Mouse (Mus musculus) MEL-GATA-1-ER (cell line): ENCODE data around the gene Tmod4.
"Not testable (repeated sequence)": the region's sequence is repeated elsewhere in the genome, so short reads cannot be mapped to it uniquely, and the experiment has no call there.

Experiments used
- DNase-seq: peaks from one replicate; pipeline ENCODE4 v3.0.0-alpha.2; 2012; ENCODE audit warnings: low read depth; ENCODE audit errors: extremely low read depth

Tmod4 gene

DNA sequence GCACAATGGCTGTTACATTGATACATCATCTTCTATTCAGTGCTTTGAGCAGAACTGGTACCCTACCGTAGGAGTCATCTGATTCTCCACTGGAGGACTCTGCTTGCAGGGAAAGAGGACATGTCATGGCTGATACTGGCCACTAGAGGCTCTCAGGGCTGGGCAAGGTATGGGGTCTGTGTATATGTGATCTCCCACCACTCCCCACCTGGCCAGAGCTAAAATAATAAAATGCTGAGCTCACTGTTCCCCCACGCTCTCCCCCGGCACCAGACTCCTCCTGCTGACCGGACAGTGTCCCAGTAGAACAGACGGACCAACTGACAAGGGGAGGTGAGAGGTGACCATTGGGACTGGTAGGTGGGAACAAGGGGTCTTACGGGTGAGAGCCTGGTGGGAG is at the start of gene Tmod4:
TSS of gene Tmod4 (plus strand) at position 231 of the 400 bp plus-strand sequence.
- DNase-seq, result no peak

DNA sequence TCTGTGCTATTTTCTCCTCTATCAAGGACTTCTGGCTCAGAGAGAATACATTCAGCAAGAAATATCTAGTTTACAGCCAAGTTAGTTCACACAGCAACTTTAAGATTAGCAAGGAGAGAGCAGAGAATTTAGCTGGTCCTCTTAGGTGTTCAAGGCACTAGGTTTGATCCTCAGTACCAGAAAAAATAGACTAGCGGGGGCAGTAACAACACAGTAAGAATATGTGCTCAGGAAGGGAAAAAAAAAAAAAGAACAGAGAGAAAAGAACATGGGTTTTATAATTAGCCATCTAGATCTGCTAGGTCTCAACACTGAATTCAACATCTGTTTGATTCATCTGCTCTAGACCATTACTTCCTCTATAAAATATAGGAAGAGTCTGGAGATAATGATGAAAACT is 36.2 kb upstream of the Tmod4 start:
- no peak for DNase-seq

DNA sequence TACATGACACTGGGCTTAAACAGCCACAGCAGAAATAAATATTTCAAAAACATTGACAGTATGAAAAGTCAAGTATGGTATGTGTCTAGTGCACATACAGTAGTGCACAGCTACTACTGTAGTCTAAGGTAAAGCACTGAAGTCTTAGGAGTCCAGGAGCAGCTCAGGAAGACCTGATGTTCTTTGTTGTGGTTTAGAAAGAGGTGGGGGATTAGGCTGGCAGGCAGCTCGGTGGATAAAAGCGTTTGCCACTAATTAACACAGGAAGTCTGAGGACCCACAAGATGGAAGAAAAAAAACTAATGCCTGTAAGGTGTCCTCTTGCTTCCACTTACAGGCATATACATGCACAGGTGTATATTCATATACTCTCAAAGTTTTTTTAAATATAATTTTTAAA is 23.4 kb upstream of the Tmod4 start:
- DNase-seq, result no peak

DNA sequence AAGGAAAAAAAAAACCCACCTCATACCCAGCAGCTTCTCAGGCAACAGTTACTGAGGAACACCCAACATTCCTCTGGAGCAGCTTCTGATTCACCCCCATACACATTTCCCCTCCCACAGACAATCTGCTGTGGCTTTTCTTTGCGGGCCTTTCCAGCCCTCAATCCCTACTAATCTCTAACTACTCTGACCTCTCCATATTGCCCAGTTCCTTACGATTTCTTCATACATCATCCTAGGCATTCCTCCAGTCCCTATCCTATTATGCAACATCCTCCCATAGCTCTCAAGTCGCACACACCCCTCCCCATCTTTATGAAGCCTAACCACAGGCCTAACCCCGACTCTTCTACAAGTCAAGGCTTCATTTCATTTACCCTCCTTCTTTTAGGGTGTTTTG is 19.2 kb upstream of the Tmod4 start:
- DNase-seq, result no peak

DNA sequence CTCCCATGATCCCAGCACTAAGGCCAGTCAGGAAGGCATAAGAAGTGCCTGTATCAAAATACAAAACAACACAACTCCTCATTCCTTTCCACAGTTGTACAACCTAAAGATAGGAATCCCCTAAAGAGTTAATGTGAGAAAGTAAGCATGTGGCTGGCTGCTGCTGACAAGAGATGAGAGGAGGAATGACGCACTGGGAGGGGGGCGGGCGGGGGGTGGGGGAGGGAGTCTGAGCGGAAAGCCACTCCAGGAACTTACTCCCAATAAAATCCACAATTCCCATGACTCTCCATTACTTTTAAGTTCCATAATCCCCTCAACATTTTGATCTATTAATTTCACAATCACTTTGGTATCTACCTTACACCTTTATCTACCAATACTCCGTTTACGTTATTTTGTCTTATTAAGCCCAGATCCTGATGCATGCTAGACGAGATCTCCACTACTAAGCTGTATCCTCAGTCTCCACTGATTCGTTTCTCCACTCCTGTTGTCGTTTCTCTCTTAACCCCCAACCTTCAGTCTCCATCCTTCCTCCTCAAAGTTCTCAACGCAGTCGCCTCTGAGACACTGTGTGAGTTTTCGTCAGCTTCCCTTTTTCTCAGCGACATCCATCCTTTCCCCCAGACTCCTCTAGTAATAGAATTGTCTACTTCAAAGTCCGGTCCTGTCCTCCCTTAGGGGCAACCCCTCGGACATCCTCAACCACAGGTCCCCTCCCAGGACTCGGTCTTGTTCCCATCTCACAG is 18.5 kb upstream of the Tmod4 start:
- DNase-seq, result peak; percentile 70

DNA sequence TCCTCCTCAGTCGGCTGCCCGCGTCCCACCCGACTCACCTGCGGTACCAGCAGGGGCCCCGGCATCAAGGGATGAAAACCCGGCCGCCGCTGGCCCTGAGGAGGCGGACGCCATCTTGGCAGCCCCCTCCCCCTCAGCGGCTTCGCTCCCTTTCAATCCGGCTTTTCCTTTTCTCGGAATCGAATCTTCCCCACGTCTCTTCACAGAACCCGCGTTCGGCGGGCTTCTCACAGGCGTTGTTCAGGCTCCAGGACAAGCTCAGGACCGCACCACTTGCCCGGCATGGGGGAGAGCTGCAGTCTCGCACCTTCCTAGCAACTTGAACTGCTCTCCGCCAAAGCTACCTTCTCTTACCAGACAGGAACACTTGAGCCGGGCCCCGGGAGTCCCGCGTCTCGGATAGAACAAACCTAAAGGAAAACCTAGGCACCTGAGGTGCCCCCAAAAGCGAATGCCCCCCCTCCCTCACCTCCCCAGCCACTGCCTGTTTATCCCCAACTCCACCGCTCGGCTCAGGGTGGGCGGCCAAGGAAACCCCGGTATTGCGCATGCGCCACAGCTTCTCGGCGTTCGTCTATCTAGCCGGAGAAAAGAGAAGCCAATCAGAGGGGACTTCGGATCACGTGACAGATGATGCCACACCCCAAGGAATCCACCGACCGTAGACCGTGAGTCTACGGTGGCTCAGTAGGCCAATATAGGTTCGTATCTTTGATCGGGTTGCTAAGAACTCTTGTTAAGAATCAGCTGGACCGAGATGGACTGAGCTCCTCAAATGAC is 17.7 kb upstream of the Tmod4 start, which contains the start of gene Pip5k1a:
TSS of gene Pip5k1a (minus strand) at position 593 of the 780 bp plus-strand sequence.
- DNase-seq, result peak; percentile 100

DNA sequence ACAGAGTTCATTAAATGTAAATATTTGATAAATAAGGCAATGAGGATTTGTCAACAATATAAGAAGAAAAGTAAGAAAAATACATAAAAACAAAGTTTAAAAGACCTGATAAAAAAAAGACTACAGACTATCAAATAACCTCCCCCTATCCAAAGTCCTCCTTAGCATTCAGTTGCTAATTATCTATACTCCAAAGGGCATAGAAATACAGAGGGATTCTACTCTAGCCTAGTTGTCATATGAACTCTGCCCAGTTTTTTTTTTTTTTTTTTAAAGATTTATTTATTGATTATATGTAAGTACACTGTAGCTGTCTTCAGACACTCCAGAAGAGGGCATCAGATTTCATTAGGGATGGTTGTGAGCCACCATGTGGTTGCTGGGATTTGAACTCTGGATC is 17.0 kb upstream of the Tmod4 start:
- not testable (repeated sequence) for DNase-seq

DNA sequence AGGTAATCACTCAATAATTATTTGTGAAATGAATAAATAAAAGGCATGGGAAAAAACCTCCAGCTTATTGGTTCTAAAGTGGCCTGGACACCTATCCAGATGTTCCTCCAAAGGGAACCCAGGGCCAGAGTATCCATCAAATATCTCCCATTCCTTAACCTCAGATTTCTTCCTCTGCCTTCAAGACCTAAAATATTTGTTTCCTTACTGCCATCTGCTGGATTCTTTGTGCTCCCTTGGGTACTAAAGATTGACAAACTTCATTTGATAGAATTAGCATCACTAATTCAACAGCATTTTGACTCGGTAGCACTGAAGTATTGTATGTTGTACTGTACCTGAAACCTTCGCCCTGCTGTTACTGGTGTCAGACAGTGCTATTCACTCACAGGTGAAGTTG is 16.4 kb upstream of the Tmod4 start:
- peak; percentile 58 for DNase-seq

DNA sequence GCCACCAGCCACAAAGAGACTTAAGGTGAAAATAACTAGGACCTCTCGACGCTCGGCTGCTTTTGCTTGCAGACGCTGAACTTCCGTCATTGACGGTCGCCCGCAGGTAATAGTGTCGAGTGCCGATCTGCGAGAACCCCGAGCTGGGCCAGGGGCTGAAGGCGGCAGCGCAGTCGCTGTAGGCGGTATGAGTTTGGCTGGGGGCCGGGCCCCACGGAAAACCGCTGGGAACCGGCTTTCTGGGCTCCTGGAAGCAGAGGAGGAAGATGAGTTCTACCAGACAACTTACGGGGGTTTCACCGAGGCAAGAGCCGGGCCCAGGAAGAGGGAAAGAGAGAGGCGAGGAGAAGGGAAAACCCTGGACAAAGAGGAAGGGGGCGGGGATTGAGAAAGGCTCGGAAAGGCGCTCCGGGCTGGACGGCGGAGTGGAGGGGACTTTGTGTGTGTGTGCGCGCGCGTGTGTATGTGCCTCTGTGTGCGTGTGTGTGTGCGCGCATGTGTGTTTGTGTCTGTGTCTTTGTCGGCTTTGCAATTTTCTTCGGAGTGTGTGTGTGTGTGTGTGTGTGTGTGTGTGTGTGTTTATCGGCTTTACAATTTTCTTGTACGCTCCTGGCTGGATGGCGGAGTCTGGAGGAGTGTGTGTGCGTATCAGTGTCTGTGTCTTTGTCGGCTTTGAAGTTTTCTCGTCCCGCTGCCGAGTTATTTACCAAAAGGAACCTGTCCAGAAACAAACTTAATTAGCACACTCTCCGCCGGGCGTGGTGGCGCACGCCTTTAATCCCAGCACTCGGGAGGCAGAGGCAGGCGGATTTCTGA is 13.2 kb upstream of the Tmod4 start, which contains the start of gene Vps72:
TSS of gene Vps72 (plus strand) at position 112 of the 816 bp plus-strand sequence.
- peak; percentile 98 for DNase-seq

DNA sequence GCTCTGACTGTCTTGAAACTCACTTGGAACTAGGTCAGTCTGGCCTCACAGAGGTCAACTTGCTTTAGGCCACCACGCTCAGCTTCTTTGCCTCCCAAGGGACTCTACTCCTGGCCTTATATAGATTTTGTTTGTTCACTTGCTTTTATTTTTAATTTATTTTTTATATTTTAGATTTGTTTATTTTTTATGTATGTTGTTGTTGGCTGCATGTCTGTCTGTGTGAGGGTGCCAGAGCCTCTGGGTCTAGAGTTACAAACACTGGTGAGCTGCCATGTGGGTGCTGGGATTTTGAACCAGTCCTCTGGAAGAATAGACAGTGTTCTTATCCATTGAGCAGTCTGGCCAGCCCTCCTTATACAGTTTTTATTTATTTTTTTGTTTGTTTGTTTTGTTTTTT is 11.5 kb upstream of the Tmod4 start:
- no peak for DNase-seq

DNA sequence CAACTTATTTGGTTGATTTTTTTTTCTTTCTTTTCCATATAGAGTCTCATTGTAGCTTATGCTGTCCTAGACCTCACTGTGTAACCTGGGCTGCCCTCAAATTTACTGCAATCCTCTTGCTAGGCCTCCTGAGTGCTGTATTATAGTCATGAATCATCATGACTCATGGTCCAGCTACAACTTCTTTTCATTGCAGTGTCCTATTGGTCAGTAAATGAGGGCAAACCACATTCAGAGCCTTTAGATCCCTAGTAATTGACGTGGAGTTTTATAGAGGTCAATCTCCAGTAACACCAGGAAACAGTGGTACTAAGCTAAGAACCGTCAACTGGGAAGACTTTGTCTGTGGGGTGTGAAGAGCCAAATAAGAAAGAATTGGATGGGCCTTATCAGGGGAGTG is 6.5 kb upstream of the Tmod4 start:
- no peak for DNase-seq

DNA sequence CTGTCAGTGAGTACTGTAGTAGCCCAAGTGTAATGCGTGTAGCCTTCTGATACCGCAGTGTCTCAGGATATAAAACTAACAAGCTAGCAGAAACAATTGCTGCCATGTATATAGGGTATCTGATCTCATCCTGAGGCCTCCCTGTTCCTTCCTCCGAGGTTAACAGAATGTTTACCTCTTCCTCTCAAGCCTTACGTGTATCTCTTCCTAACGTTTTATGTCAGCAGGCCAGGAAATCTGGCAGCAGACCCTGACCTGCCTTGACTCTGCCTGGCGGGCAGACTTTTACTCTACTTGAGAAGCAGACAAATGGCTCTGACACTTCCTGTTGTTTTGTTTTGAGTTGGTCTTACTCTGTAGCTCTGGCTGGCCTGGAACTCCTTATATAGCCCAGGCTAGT is 2.7 kb upstream of the Tmod4 start:
- DNase-seq, result no peak

DNA sequence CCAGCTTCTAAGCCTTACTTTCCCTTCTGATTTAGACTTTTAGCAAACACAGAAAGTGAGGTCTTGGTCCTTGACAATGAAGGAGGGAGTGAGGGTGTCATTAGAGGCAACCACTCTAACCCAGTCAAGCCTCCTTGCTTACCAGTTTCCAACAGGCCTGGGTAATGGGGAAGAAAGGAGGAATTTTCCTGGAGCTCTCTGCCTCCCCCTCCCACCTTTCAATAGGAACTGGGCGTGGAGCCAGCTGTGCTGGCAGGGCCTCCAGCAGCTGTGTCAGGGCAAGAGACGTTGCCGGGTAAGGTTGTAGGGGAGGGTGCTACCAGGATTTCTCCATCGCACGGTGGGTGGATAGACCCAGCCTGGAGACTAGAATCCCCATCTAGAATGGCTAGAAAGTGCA is 696 bp downstream of the Tmod4 start:
- no peak for DNase-seq

DNA sequence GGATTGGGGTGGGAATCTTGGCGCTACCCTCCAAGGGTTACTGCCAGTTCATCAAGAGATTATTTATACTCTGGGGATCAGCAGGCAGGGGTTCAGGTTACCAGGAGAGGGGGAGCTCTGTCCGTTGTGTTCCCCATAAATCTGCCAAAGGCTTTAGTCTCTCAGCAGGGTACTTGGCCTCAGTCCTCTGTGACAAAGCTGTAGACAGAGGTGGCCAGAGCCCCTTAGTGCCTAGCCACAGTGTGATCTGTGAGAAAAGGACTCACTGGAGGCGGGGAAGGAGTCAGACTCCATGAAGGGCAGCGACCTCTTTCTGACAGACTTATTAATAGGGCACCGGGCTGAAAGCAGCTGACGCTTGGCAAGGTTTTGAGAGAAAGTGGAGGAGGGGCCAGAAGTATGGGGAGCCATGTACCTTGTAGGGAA is 5.0 kb downstream of the Tmod4 start:
- DNase-seq, result no peak

DNA sequence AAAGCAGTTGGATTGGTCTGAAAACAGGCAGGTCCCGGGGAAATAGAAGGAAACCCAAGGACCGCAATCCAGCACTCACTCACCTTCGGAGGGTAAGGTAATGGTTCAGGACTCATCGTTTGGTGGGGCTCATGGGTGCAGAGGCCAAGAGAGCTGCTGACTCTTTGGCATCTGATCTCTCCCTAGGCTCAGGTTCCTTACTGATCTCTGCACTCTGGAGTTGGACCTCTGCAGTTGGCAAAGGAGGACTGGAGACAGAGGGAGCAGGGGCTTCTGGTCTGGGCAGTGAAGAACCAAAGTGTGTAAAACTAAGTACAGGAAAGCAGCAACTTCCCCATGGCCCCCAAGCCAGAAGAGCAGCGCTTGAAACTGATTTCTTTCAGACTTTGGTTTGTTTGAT is 5.8 kb downstream of the Tmod4 start:
- DNase-seq, result no peak

DNA sequence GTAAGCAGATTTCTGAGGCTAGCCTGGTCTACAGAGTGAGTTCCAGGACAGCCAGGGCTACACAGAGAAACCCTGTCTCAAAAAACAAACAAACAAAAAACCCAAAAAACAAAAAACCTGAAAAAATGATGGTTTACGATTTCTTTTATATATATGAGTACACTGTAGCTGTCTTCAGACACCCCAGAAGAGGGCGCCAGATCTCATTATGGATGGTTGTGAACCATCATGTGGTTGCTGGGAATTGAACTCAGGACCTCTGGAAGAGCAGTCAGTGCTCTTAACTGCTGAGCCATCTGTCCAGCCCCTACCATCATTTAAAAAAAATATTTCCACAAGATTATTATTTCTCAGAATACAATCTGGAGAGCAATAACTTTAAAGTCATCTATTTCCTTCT is 8.1 kb downstream of the Tmod4 start:
- not testable (repeated sequence) for DNase-seq

DNA sequence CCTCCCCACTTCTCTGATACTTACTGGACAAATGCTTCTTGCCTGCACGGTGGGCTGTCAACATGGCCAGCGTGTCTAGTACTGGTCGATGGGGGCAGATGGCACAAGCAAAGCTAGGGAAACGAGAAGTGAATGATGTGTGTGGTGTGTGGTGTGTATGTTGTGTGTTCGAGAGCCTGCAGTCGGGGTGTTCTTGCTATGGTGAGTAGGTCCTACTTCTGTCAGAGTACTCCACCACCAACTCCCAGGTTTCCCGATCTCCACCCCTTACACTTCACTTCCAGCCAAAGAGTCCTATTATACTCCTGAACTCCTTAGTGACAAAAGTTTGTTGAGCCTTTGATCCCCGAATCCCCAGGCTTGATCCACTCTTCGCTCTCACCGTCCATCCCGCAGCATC is 8.9 kb downstream of the Tmod4 start:
- no peak for DNase-seq

DNA sequence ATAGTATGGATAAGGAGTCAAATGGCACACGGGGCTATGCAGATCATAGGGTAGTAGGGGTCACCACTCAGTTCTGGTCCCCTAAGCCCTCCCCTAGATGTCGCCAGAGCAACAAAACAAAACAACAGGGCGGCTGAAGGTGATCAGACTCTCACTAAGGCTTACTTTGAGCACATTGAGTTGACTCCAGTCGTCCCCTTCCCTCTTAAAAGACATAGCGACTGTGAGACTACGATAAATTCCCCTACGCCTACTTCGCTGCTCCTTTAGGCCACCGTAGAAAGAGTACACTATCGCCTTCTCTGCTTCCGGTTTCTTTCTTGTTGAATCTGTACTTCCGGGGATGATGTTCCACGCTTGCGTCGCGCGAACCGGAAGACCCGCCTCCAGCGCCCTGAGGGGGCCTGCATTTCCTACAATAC is 9.4 kb downstream of the Tmod4 start, which contains the start of the genes Scnm1 and Lysmd1:
TSS of gene Scnm1 (minus strand) at position 332 of the 422 bp plus-strand sequence.
TSS of gene Lysmd1 (plus strand) at position 409 of the 422 bp plus-strand sequence.
- peak; percentile 100 for DNase-seq

DNA sequence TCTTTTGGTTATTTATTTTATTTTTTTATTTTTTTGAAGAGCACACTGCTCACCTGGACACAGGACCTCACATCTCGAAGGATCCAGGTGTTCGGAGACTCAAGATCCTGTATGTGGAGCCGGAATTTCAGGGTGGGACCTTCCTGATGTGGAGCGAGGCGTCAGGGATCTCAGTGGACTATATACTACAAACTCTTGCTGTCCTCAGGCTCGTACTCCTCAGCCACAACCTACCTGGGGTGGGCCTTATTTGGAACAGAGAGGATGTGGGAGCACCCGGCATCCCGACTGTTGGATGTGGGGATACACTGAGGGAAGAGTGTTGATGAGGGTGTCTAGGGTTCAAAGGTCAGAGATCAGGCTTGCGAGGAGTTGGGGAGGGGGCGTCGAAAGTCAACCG is 9.9 kb downstream of the Tmod4 start:
- DNase-seq, result not testable (repeated sequence)

DNA sequence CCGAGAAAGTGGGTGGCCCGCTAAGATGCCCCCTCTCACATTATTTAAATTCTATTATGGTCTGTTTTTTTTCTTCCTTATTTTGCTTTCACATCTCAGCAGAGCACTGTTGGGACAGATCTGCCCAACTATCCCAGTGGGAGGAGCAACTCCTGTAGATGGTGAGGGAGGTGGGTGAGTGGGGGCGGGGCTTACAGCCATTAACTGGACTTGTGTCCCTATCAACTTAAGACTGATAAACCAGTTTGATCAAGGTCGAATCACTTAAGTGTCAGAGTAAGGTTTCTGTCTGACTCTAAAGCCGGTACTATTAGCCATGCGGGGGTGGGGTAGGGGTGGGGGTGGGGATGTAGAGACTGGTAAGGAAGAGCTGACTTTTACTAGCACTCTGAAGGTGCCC is 10.7 kb downstream of the Tmod4 start:
- DNase-seq, result peak; percentile 85

DNA sequence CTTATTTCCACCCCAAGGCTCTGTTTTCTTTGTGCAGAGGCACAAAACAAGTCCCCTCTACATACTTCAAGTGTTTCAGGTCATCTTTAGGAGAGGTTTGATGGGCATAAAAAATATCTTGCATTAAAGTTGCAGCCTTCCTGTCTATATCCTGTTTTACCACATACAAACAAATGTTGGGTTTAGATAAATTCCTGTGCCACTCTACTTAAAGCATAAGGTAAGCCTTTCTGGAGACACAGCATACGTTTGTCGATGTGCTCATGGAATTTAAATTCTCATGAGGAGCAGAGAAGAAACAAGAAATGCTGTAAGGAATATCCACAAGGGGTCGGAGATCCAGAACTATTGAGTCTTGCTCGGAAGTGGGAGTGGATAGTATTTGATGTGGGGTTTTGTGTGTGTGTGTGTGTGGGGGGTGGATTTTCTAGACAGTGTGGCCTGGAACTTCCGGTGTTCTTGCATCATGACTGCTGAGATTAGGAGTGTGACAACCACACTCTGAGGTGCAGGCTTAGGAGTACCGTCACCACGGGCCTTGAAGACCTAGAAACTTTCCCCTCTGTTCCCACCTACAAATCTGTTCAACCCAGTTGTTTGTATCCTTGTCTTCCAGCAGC is 11.3 kb downstream of the Tmod4 start:
- peak; percentile 82 for DNase-seq
